Mouse (Mus musculus): Measurements from ENCODE around the gene AC140267.1. TPM values are rescaled to one million over a fixed set of nuclear protein-coding genes. Genes with fewer than 3 reads are reported as not detected.

Gene AC140267.1
- total RNA-seq, 2 experiments from 2014 or later, result 10.3 to 12.7 TPM

- no peak for TF ChIP-seq CTCF (IDR thresholded peaks at IDR 0.05)
- intact Hi-C loops (cut with DNase I), result no loop called here
- H3K27ac ChIP-seq, result peak overlapping the region; percentile 99
- DNase-seq, result no peak
- H3K4me3 ChIP-seq, result peak overlapping the region; percentile 78
These were observed 22.9 kb downstream of the AC140267.1 start for GRCm38 (mm10) chr15:80258240-80259170.

GRCm38 (mm10) chr15:80259406-80260045, 23.9 kb downstream of the AC140267.1 start:
- no peak for TF ChIP-seq CTCF (IDR thresholded peaks at IDR 0.05)
- no peak for DNase-seq
- Histone ChIP-seq H3K4me3 (no peak overlapping the region), H3K27ac (peak overlapping the region; percentile 99; the same call in 1 of the 2 replicates)
- intact Hi-C loops (cut with DNase I), result loop anchor here (5.0 kb wide), 1 partner anchor 443 kb away; no protein-coding TSS in a partner anchor

- Histone ChIP-seq H3K4me3 (no peak overlapping the region), H3K27ac (peak overlapping the region; percentile 52)
- intact Hi-C loops (cut with DNase I), result loop anchor here (1.0 to 5.0 kb wide), 2 partner anchors 35 to 442 kb away; no protein-coding TSS in a partner anchor
- peak; percentile 88 for DNase-seq
- peak; percentile 98 for TF ChIP-seq CTCF (IDR thresholded peaks at IDR 0.05)
These were observed 25.0 kb downstream of the AC140267.1 start for GRCm38 (mm10) chr15:80260677-80261076.

- intact Hi-C loops (cut with DNase I), result loop anchor here (1.0 to 5.0 kb wide), 2 partner anchors 36 to 441 kb away; no protein-coding TSS in a partner anchor
- DNase-seq, result no peak
- no peak for TF ChIP-seq CTCF (IDR thresholded peaks at IDR 0.05)
- H3K27ac ChIP-seq, result no peak overlapping the region
- no peak overlapping the region for H3K4me3 ChIP-seq
These were observed 25.5 kb downstream of the AC140267.1 start for GRCm38 (mm10) chr15:80261100-80261499.

- no peak for TF ChIP-seq CTCF (IDR thresholded peaks at IDR 0.05)
- H3K27ac ChIP-seq, result peak within 1 kb of the TSS; percentile 89
- intact Hi-C loops (cut with DNase I), result loop anchor here (5.0 kb wide), 1 partner anchor 438 kb away; no protein-coding TSS in a partner anchor
- peak; percentile 91 for DNase-seq
- peak within 1 kb of the TSS; percentile 98 for H3K4me3 ChIP-seq
These were observed 28.3 kb downstream of the AC140267.1 start, which contains the start of gene Rps19bp1 for GRCm38 (mm10) chr15:80263610-80264575. Rps19bp1 (minus strand) TSS chr15:80264315.

GRCm38 (mm10) chr15:80266281-80266680, 30.6 kb downstream of the AC140267.1 start:
- Histone ChIP-seq H3K4me3 (no peak overlapping the region), H3K27ac (no peak overlapping the region)
- intact Hi-C loops (cut with DNase I), result loop anchor here (5.0 kb wide), 1 partner anchor 426 kb away; no protein-coding TSS in a partner anchor
- TF ChIP-seq CTCF (IDR thresholded peaks at IDR 0.05), result peak; percentile 83
- DNase-seq, result peak; percentile 72

GRCm38 (mm10) chr15:80271858-80272396, 36.3 kb downstream of the AC140267.1 start:
- H3K27ac ChIP-seq, result no peak overlapping the region
- TF ChIP-seq CTCF (IDR thresholded peaks at IDR 0.05), result no peak
- H3K4me3 ChIP-seq, result no peak overlapping the region
- intact Hi-C loops (cut with DNase I), result no loop called here
- DNase-seq, result no peak

- H3K4me3 ChIP-seq, result no peak overlapping the region
- TF ChIP-seq CTCF (IDR thresholded peaks at IDR 0.05), result no peak
- H3K27ac ChIP-seq, result no peak overlapping the region
- no peak for DNase-seq
- intact Hi-C loops (cut with DNase I), result no loop called here
These were observed 41.5 kb downstream of the AC140267.1 start for GRCm38 (mm10) chr15:80277107-80277506.

GRCm38 (mm10) chr15:80277625-80278024, 42.0 kb downstream of the AC140267.1 start:
- no peak for TF ChIP-seq CTCF (IDR thresholded peaks at IDR 0.05)
- intact Hi-C loops (cut with DNase I), result no loop called here
- DNase-seq, result peak; percentile 54

GRCm38 (mm10) chr15:80278121-80278759, 42.6 kb downstream of the AC140267.1 start:
- no peak for TF ChIP-seq CTCF (IDR thresholded peaks at IDR 0.05)
- Histone ChIP-seq H3K27ac (no peak overlapping the region), H3K4me3 (no peak overlapping the region)
- no peak for DNase-seq
- intact Hi-C loops (cut with DNase I), result no loop called here

More at GRCm38 (mm10) chr15:80277625-80278024, 42.0 kb downstream of the AC140267.1 start:
- no peak overlapping the region for H3K27ac ChIP-seq
- H3K4me3 ChIP-seq, result no peak overlapping the region

- no peak overlapping the region for H3K27ac ChIP-seq
- intact Hi-C loops (cut with DNase I), result no loop called here
- no peak for DNase-seq
- no peak for TF ChIP-seq CTCF (IDR thresholded peaks at IDR 0.05)
- H3K4me3 ChIP-seq, result no peak overlapping the region
These were observed 43.4 kb downstream of the AC140267.1 start for GRCm38 (mm10) chr15:80279053-80279452.
